Mouse (Mus musculus): ENCODE results near the gene Hcrtr2. TPM values are rescaled to one million over a fixed set of nuclear protein-coding genes. Genes with fewer than 3 reads are reported as not detected.

Hcrtr2 gene
- not detected in 2 replicates for total RNA-seq (2017)

- no peak for ATAC-seq (replicated peaks; ENCODE audit: low read depth, poor library complexity, severe bottlenecking)
Observed at GRCm38 (mm10) chr9:76323756-76324155, at the start of gene Hcrtr2. Hcrtr2 (minus strand) TSS chr9:76323856.

DNA sequence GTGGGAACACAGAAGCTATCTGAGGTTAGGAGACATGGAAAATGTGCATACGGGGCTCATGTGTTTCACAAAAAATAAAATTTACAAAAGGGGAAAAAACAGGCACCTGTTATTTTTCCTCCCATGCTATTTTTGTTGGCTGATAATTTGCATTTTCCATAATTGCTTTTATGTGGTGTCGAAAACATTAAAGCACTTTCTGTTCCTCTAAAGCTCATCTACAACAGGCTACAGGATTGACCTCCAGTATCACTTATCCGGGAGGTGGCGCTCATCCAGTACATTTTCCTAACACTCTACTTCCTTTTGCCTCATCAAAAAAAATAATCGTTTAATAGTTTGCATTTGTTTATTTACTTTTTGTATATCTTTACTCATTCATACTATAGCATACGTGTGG lies 41.2 kb upstream of the Hcrtr2 start:
- no peak for ATAC-seq (replicated peaks; ENCODE audit: low read depth, poor library complexity, severe bottlenecking)

DNA sequence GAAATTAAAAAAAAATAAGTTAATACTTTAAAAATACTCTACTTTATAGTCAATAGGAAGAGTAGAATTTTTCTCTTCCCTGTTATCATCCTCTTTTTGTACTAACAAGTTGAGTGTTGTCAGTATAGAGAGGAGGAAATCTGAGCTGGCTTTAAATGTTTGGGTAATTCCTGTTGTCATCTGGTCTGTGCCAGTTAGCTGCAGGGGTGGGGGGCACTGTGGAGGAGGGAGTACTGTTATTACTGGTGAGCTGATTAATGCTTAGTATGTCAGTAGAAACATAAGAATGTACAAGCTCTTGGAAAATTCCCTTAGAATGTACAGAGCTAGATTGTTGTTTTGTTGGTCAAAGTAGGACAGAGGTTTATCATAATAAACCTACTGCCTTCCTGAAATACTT lies 36.7 kb upstream of the Hcrtr2 start:
- no peak for ATAC-seq (replicated peaks; ENCODE audit: low read depth, poor library complexity, severe bottlenecking)

DNA sequence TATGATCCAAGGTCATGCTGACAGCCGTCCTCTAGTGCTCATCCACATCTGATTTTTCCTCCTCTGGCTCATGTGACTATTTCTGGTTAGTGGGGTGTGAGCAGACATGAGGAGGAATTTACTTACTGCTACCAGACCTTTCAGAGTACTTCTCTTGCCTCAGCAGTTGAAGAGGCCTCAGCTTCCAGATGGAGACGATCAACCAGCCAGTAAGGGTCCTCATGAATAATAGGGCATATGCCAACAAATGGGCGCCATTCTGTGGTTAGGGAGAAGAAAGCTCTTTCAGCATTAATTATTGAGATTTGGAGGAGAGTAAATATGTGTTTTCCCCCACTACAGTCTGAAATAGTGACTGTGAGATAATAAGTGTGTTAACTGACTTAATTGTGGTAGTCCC lies 28.7 kb upstream of the Hcrtr2 start:
- ATAC-seq (replicated peaks; ENCODE audit: low read depth, poor library complexity, severe bottlenecking): no peak

DNA sequence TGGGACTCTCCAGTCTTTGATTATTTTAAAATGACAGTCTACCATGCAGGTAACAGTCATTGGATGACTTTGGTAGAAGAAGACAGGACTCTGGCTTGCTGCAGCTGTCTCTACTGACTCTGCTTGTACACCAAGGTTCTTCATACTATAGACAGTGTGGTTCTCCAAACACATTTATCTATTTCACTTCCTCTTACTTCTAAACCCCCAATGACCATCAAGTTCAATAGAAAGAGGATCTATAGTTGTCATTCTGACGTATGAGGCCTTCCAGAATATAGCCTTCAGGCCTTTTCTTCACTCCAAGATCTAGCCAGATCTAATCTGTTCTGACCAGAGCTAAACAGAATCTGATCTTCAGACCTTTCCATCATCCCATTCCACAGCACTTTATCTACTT lies 23.6 kb upstream of the Hcrtr2 start:
- no peak for ATAC-seq (replicated peaks; ENCODE audit: low read depth, poor library complexity, severe bottlenecking)

DNA sequence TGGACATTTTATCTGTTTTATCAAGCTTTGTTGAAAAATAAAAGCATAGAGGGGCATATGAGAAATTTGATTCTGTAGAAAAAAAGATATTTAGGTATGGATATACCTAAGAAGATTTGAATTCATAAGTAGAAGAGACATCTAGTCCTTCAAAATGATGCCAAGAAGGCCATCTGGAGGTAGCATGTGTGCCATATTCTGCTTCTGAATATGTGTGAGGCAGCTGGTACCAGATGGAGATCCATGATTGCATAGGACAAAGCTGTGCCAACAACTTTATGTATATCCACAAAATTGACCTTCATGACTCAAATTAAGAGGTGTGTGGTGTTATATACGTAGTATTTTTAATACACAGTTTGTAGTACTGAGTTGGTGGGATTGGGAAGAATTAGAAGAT lies 7.4 kb upstream of the Hcrtr2 start:
- no peak for ATAC-seq (replicated peaks; ENCODE audit: low read depth, poor library complexity, severe bottlenecking)

DNA sequence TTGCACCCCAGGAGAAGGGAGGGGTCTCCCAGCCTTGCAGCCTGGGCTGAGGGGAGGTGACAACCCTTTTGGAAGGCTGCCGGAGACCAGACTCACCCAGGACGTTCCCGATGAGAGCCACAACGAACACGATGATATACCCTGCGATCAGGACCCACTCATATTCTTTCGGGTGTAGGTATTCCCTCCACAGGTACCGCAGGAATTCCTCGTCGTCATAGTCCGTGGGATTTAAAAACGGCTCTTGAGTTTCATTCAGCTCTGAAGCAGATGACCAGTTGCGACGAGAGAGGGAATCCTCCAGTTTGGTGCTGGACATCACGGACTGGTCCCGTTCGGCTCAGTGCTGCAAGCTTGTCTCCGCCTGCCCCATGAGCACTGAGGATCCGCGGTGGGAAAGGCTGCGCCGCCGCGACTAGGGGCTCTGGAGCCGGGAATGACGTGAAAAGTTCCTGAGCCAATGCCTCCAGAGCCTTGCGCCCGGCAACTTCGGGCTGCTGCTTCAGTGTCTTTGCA lies 412 bp downstream of the Hcrtr2 start:
- ATAC-seq (replicated peaks; ENCODE audit: low read depth, poor library complexity, severe bottlenecking): no peak

DNA sequence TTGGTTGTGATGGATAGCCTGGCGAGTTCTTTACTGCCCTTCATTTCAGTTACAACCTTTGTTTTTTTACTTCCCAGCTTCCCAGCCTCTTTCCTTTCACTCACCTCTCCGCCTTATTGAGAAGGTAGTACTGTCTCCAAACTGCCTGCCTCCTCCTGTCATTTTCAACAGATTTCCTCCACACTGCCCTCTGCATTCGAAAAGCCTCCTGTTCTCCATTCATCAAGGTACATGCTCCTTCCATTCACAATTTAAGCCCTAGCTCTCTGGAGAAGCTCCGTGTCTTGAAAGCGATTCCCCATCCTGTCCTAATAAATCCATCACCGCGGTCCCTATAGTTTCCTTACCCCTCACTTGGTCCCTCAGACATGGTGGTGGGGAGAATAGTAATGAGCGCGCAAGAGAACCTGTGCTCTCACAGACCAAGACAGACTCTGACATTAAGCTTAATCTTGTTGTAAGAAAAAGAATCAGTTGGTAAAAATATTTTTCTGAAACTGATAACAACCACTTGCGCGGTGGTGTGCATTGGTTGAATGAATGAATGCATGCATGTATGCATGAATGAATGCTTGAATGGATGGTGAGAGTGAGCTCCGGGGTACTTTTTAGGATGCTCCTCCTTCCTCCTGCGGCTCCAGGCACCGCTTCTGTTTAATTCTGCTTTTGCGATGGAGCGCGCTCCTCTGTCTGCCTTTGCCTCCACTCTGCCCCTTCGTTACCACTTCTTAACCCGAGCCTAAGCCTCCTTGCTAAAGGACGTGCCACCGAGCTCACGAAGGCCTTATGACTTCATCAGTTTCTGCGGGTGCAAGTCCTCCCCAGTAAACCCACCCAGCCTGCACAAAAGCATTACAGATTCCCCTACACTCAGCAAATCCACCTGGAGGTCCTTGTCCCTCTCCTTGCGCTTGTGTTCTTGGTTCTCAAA lies 1.3 kb downstream of the Hcrtr2 start:
- no peak for ATAC-seq (replicated peaks; ENCODE audit: low read depth, poor library complexity, severe bottlenecking)

DNA sequence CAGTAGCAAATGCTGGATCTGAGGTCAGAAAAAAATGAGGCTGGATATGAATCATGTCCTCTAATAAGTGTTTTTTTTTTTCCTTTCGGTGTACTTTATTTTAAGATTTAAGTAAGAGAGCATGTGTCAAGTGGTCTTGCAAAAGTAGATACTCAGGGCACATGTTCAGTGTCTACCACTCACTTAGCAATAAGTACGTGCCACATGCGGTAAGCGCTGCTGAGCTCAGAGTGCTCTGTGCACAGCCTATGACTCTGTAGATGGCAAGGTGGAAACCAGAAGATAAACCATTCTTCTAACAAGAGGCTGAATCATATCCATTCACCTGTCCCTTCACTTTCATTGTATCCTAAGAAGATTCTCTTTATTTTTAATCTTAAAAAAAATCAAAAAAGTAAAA lies 2.1 kb downstream of the Hcrtr2 start:
- no peak for ATAC-seq (replicated peaks; ENCODE audit: low read depth, poor library complexity, severe bottlenecking)

GRCm38 (mm10) chr9:76320755-76321154 lies 2.9 kb downstream of the Hcrtr2 start:
- ATAC-seq (replicated peaks; ENCODE audit: low read depth, poor library complexity, severe bottlenecking): no peak

DNA sequence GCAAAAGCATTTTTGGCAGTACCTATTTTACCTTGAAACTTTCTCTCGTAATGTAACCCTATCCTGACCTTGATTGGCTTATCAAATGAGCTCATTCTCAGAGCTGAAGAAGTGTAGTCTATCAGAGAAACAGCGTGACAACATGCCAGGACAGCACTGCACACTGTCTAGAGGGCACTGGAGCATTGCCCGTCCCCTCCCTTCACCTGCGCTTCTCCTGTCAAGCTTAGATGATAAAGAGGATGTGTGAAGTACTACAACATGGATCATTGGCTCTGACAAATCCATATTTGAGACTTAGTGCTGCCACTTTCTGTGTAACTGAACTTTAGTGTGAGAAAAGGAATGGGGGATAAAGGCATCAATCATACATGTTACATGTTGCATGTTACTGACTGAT lies 5.4 kb downstream of the Hcrtr2 start:
- ATAC-seq (replicated peaks; ENCODE audit: low read depth, poor library complexity, severe bottlenecking): no peak

DNA sequence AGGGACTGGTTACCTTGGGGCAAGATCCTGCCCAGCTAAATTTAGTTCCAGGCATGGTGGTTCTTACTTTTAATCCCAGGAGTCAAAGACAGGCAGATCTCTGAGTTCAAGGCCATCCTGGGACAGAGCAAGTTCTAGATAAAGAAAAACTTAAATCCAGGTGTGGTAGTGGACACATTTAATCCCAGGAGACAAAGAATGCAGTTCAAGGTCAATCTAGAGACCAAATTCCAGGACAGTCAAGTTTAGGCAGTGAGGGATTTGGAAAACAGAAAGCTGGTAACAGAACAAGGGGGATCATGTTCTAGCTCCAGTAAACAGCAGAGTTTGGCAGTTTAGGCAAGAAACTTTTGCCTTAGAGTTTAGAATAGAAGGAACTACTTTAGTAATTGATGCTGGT lies 8.6 kb downstream of the Hcrtr2 start:
- no peak for ATAC-seq (replicated peaks; ENCODE audit: low read depth, poor library complexity, severe bottlenecking)

- no peak for ATAC-seq (replicated peaks; ENCODE audit: low read depth, poor library complexity, severe bottlenecking)
Observed at GRCm38 (mm10) chr9:76313921-76314320, 9.7 kb downstream of the Hcrtr2 start.

GRCm38 (mm10) chr9:76312221-76312620 lies 11.4 kb downstream of the Hcrtr2 start:
- ATAC-seq (replicated peaks; ENCODE audit: low read depth, poor library complexity, severe bottlenecking): no peak

GRCm38 (mm10) chr9:76291384-76291783 lies 32.3 kb downstream of the Hcrtr2 start:
- ATAC-seq (replicated peaks; ENCODE audit: low read depth, poor library complexity, severe bottlenecking): no peak

- ATAC-seq (replicated peaks; ENCODE audit: low read depth, poor library complexity, severe bottlenecking): no peak
Observed at GRCm38 (mm10) chr9:76270886-76271285, 52.8 kb downstream of the Hcrtr2 start.

GRCm38 (mm10) chr9:76257731-76258130 lies 65.9 kb downstream of the Hcrtr2 start:
- no peak for ATAC-seq (replicated peaks; ENCODE audit: low read depth, poor library complexity, severe bottlenecking)

GRCm38 (mm10) chr9:76252544-76252943 lies 71.1 kb downstream of the Hcrtr2 start:
- ATAC-seq (replicated peaks; ENCODE audit: low read depth, poor library complexity, severe bottlenecking): no peak

GRCm38 (mm10) chr9:76252109-76252508 lies 71.5 kb downstream of the Hcrtr2 start:
- ATAC-seq (replicated peaks; ENCODE audit: low read depth, poor library complexity, severe bottlenecking): no peak

- ATAC-seq (replicated peaks; ENCODE audit: low read depth, poor library complexity, severe bottlenecking): no peak
Observed at GRCm38 (mm10) chr9:76242322-76242721, 81.3 kb downstream of the Hcrtr2 start.

GRCm38 (mm10) chr9:76237946-76238345 lies 85.7 kb downstream of the Hcrtr2 start:
- no peak for ATAC-seq (replicated peaks; ENCODE audit: low read depth, poor library complexity, severe bottlenecking)

DNA sequence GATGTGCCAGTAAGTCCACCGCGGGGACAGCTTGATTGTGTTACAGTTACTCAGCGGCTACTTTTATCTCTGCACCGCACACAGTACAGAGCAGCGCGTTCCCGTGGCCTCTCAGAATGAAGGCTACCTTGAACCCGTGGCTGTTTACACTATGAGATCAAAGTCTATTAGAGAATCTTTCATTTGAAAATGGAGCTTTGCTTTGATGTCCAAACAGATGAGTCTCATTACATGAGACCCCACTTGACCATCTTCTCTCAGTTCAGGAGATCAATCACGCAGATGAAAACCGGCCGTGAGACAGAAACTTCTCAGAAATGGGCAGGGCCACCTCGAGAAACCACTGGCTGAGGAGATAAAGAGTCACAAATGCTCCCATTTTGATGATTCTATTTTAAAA lies 86.4 kb downstream of the Hcrtr2 start:
- ATAC-seq (replicated peaks; ENCODE audit: low read depth, poor library complexity, severe bottlenecking): no peak
